Comparison of ENCODE assay signal across 21 mouse cellular contexts in genomic region chr3:147334301-147334700, GRCm38 (mm10).
"Had no signal": no experiment of that assay in that cellular context is flagged by ENCODE, and none has a peak within 500 bp of the region (broad histone marks: within the 10 kb centered on the region; RNA-seq: fewer than 3 reads in every experiment).

No protein-coding gene starts in this region.

- H3K9me3 ChIP-seq: kidney, embryonic 15.5 days; limb, embryonic 12.5 days; limb, embryonic 15.5 days; lung, embryonic 15.5 days; midbrain, embryonic 13.5 days; neural tube, embryonic 12.5 days; neural tube, embryonic 15.5 days had no signal

- H3K4me1 ChIP-seq: kidney, embryonic 15.5 days; limb, embryonic 15.5 days; lung, embryonic 15.5 days; midbrain, embryonic 13.5 days; neural tube, embryonic 12.5 days; neural tube, embryonic 15.5 days had no signal

- DNase-seq: kidney, adult 8-10 months; kidney, postnatal 10 days; kidney, postnatal 36 days; layer of hippocampus, postnatal 36 days; left cerebral cortex, postnatal 4 days; liver, postnatal 0 days; lung, postnatal 14 days; lung, postnatal 4 days; right cerebral cortex, adult 18-20 months; right cerebral cortex, postnatal 25 days; thymus, adult 18-20 months; thymus, postnatal 36 days had no signal

- ATAC-seq: liver, postnatal 0 days; midbrain, embryonic 13.5 days had no signal

- H3K9ac ChIP-seq: kidney, embryonic 15.5 days; limb, embryonic 12.5 days; limb, embryonic 15.5 days; liver, embryonic 14.5 days; liver, postnatal 0 days; lung, embryonic 15.5 days; midbrain, embryonic 13.5 days; neural tube, embryonic 12.5 days; neural tube, embryonic 15.5 days had no signal

- H3K4me2 ChIP-seq: kidney, embryonic 15.5 days; limb, embryonic 12.5 days; limb, embryonic 15.5 days; liver, embryonic 11.5 days; lung, embryonic 15.5 days; midbrain, embryonic 13.5 days; neural tube, embryonic 12.5 days; neural tube, embryonic 15.5 days had no signal

- H3K36me3 ChIP-seq: kidney, embryonic 15.5 days; limb, embryonic 12.5 days; limb, embryonic 15.5 days; lung, embryonic 15.5 days; midbrain, embryonic 13.5 days; neural tube, embryonic 12.5 days; neural tube, embryonic 15.5 days had no signal

- H3K27me3 ChIP-seq: kidney, embryonic 15.5 days; limb, embryonic 12.5 days; limb, embryonic 15.5 days; lung, embryonic 15.5 days; midbrain, embryonic 13.5 days; neural tube, embryonic 12.5 days; neural tube, embryonic 15.5 days had no signal

- H3K27ac ChIP-seq: kidney, embryonic 15.5 days; limb, embryonic 12.5 days; limb, embryonic 15.5 days; liver, embryonic 14.5 days; lung, embryonic 15.5 days; midbrain, embryonic 13.5 days; neural tube, embryonic 12.5 days; neural tube, embryonic 15.5 days had no signal

- H3K4me3 ChIP-seq: kidney, embryonic 15.5 days; limb, embryonic 12.5 days; limb, embryonic 15.5 days; lung, embryonic 15.5 days; midbrain, embryonic 13.5 days; neural tube, embryonic 12.5 days; neural tube, embryonic 15.5 days had no signal
